Mouse (Mus musculus): ENCODE measurements around the gene Ntrk3. TPM values are rescaled to one million over a fixed set of nuclear protein-coding genes. Genes with fewer than 3 reads are reported as not detected.

Ntrk3 gene
- polyA plus RNA-seq, 1 experiment from 2014 or later: 2.9 TPM

- H3K9ac ChIP-seq: no peak overlapping the region
- H3K36me3 ChIP-seq: no peaks in the 10 kb centered on the region
- 0 out of 2 replicates have a peak, but pooled peaks cover 4% of the 10 kb centered on the region for H3K27me3 ChIP-seq (replicated peaks)
- no peak for ATAC-seq
- H3K4me1 ChIP-seq (replicated peaks): peaks cover 4% of the 10 kb centered on the region; the same call in 1 of the 2 replicates
- no peak overlapping the region for H3K4me3 ChIP-seq (replicated peaks)
- 8% methylated on average over 5 of the region's 5 CpGs for WGBS
- H3K4me2 ChIP-seq (replicated peaks): peak overlapping the region; percentile 45
- H3K9me3 ChIP-seq: no peaks in the 10 kb centered on the region
- H3K27ac ChIP-seq: no peak overlapping the region
Observed at GRCm38 (mm10) chr7:78569255-78569618, 168.6 kb downstream of the Ntrk3 start.

- Histone ChIP-seq H3K9me3 (no peaks in the 10 kb centered on the region), H3K27me3 (replicated peaks) (0 out of 2 replicates have a peak, but pooled peaks cover 4% of the 10 kb centered on the region), H3K9ac (no peak overlapping the region), H3K4me1 (replicated peaks) (peaks cover 4% of the 10 kb centered on the region; the same call in 1 of the 2 replicates), H3K27ac (no peak overlapping the region), H3K36me3 (no peaks in the 10 kb centered on the region), H3K4me2 (replicated peaks) (peak overlapping the region; percentile 45), H3K4me3 (replicated peaks) (no peak overlapping the region)
- 15% methylated on average over 16 of the region's 16 CpGs for WGBS
- peak; percentile 62 for ATAC-seq
Observed at GRCm38 (mm10) chr7:78568411-78569254, 169.2 kb downstream of the Ntrk3 start.

GRCm38 (mm10) chr7:78566617-78567016, 171.2 kb downstream of the Ntrk3 start:
- H3K27me3 ChIP-seq (replicated peaks): 0 out of 2 replicates have a peak, but pooled peaks cover 4% of the 10 kb centered on the region
- H3K27ac ChIP-seq: no peak overlapping the region
- H3K9ac ChIP-seq: no peak overlapping the region
- ATAC-seq: no peak
- H3K36me3 ChIP-seq: no peaks in the 10 kb centered on the region
- H3K4me3 ChIP-seq (replicated peaks): no peak overlapping the region
- H3K4me2 ChIP-seq (replicated peaks): no peak overlapping the region
- WGBS: 46% methylated on average over 3 of the region's 3 CpGs
- no peaks in the 10 kb centered on the region for H3K9me3 ChIP-seq
- H3K4me1 ChIP-seq (replicated peaks): peaks cover 4% of the 10 kb centered on the region; the same call in 1 of the 2 replicates

GRCm38 (mm10) chr7:78565386-78565785, 172.4 kb downstream of the Ntrk3 start:
- WGBS: 92% methylated on average over 3 of the region's 3 CpGs
- Histone ChIP-seq H3K4me2 (replicated peaks) (no peak overlapping the region), H3K9me3 (no peaks in the 10 kb centered on the region), H3K27ac (no peak overlapping the region), H3K27me3 (replicated peaks) (0 out of 2 replicates have a peak, but pooled peaks cover 4% of the 10 kb centered on the region), H3K9ac (no peak overlapping the region), H3K36me3 (no peaks in the 10 kb centered on the region), H3K4me3 (replicated peaks) (no peak overlapping the region), H3K4me1 (replicated peaks) (peaks cover 4% of the 10 kb centered on the region; the same call in 1 of the 2 replicates)
- ATAC-seq: no peak

- Histone ChIP-seq H3K9ac (no peak overlapping the region), H3K27me3 (replicated peaks) (no peaks in the 10 kb centered on the region), H3K36me3 (no peaks in the 10 kb centered on the region), H3K27ac (no peak overlapping the region), H3K4me2 (replicated peaks) (no peak overlapping the region), H3K4me3 (replicated peaks) (no peak overlapping the region), H3K4me1 (replicated peaks) (no peaks in the 10 kb centered on the region), H3K9me3 (no peaks in the 10 kb centered on the region)
- no peak for ATAC-seq
- WGBS: 86% methylated on average over 5 of the region's 5 CpGs
Observed at GRCm38 (mm10) chr7:78558503-78558902, 179.3 kb downstream of the Ntrk3 start.

- Histone ChIP-seq H3K4me3 (replicated peaks) (no peak overlapping the region), H3K9ac (no peak overlapping the region), H3K27ac (no peak overlapping the region), H3K4me2 (replicated peaks) (no peak overlapping the region), H3K27me3 (replicated peaks) (no peaks in the 10 kb centered on the region), H3K36me3 (no peaks in the 10 kb centered on the region), H3K4me1 (replicated peaks) (no peaks in the 10 kb centered on the region), H3K9me3 (no peaks in the 10 kb centered on the region)
- WGBS: 80% methylated on average over 5 of the region's 5 CpGs
- ATAC-seq: no peak
Observed at GRCm38 (mm10) chr7:78555532-78555931, 182.3 kb downstream of the Ntrk3 start.

- Histone ChIP-seq H3K4me1 (replicated peaks) (no peaks in the 10 kb centered on the region), H3K27ac (no peak overlapping the region), H3K36me3 (no peaks in the 10 kb centered on the region), H3K4me2 (replicated peaks) (no peak overlapping the region), H3K9me3 (no peaks in the 10 kb centered on the region), H3K4me3 (replicated peaks) (no peak overlapping the region), H3K27me3 (replicated peaks) (no peaks in the 10 kb centered on the region), H3K9ac (no peak overlapping the region)
- 88% methylated on average over 8 of the region's 8 CpGs for WGBS
- no peak for ATAC-seq
Observed at GRCm38 (mm10) chr7:78549461-78549860, 188.4 kb downstream of the Ntrk3 start.

GRCm38 (mm10) chr7:78548721-78549120, 189.1 kb downstream of the Ntrk3 start:
- Histone ChIP-seq H3K27me3 (replicated peaks) (no peaks in the 10 kb centered on the region), H3K27ac (no peak overlapping the region), H3K36me3 (no peaks in the 10 kb centered on the region), H3K9ac (no peak overlapping the region), H3K9me3 (no peaks in the 10 kb centered on the region), H3K4me1 (replicated peaks) (no peaks in the 10 kb centered on the region), H3K4me2 (replicated peaks) (no peak overlapping the region), H3K4me3 (replicated peaks) (no peak overlapping the region)
- WGBS: 83% methylated on average over 5 of the region's 5 CpGs
- ATAC-seq: no peak

- Histone ChIP-seq H3K27me3 (replicated peaks) (no peaks in the 10 kb centered on the region), H3K9me3 (no peaks in the 10 kb centered on the region), H3K4me2 (replicated peaks) (no peak overlapping the region), H3K36me3 (no peaks in the 10 kb centered on the region), H3K9ac (no peak overlapping the region), H3K27ac (no peak overlapping the region), H3K4me3 (replicated peaks) (no peak overlapping the region), H3K4me1 (replicated peaks) (no peaks in the 10 kb centered on the region)
- no peak for ATAC-seq
- 80% methylated on average over 10 of the region's 10 CpGs for WGBS
Observed at GRCm38 (mm10) chr7:78546551-78546950, 191.3 kb downstream of the Ntrk3 start.

- Histone ChIP-seq H3K36me3 (no peaks in the 10 kb centered on the region), H3K4me1 (replicated peaks) (no peaks in the 10 kb centered on the region), H3K9ac (no peak overlapping the region), H3K4me2 (replicated peaks) (no peak overlapping the region), H3K9me3 (no peaks in the 10 kb centered on the region), H3K27ac (no peak overlapping the region), H3K4me3 (replicated peaks) (no peak overlapping the region), H3K27me3 (replicated peaks) (no peaks in the 10 kb centered on the region)
- WGBS: 60% methylated on average over 4 of the region's 4 CpGs
- ATAC-seq: no peak
Observed at GRCm38 (mm10) chr7:78542468-78542867, 195.3 kb downstream of the Ntrk3 start.

- 22% methylated on average over 6 of the region's 6 CpGs for WGBS
- ATAC-seq: no peak
Observed at GRCm38 (mm10) chr7:78530286-78530685, 207.5 kb downstream of the Ntrk3 start.

GRCm38 (mm10) chr7:78528008-78528407, 209.8 kb downstream of the Ntrk3 start:
- H3K4me3 ChIP-seq (replicated peaks): no peak overlapping the region
- H3K4me2 ChIP-seq (replicated peaks): no peak overlapping the region
- no peaks in the 10 kb centered on the region for H3K36me3 ChIP-seq
- no peaks in the 10 kb centered on the region for H3K27me3 ChIP-seq (replicated peaks)
- no peak overlapping the region for H3K9ac ChIP-seq
- no peaks in the 10 kb centered on the region for H3K4me1 ChIP-seq (replicated peaks)
- no peak overlapping the region for H3K27ac ChIP-seq
- no peak for ATAC-seq
- no peaks in the 10 kb centered on the region for H3K9me3 ChIP-seq
- 78% methylated on average over 3 of the region's 3 CpGs for WGBS

More at GRCm38 (mm10) chr7:78530286-78530685, 207.5 kb downstream of the Ntrk3 start:
- Histone ChIP-seq H3K27me3 (replicated peaks) (no peaks in the 10 kb centered on the region), H3K9me3 (no peaks in the 10 kb centered on the region), H3K27ac (no peak overlapping the region), H3K9ac (no peak overlapping the region), H3K4me3 (replicated peaks) (no peak overlapping the region), H3K4me1 (replicated peaks) (no peaks in the 10 kb centered on the region), H3K36me3 (no peaks in the 10 kb centered on the region), H3K4me2 (replicated peaks) (no peak overlapping the region)

- Histone ChIP-seq H3K27ac (no peak overlapping the region), H3K27me3 (replicated peaks) (no peaks in the 10 kb centered on the region), H3K4me3 (replicated peaks) (no peak overlapping the region), H3K4me1 (replicated peaks) (no peaks in the 10 kb centered on the region), H3K9me3 (no peaks in the 10 kb centered on the region), H3K4me2 (replicated peaks) (no peak overlapping the region), H3K36me3 (no peaks in the 10 kb centered on the region), H3K9ac (no peak overlapping the region)
- WGBS: 46% methylated on average over 4 of the region's 4 CpGs
- no peak for ATAC-seq
Observed at GRCm38 (mm10) chr7:78527564-78527963, 210.2 kb downstream of the Ntrk3 start.
